Mouse (Mus musculus) cerebellum, adult 2 months (tissue): Measurements from ENCODE around the gene Rab31.

Experiments
- CTCF ChIP-seq: fragments of 200-500 bp; IDR thresholded peaks from 2 replicates; pipeline ENCODE4 v1.5.1; 2011; ENCODE audit warnings: low read depth, mild to moderate bottlenecking, control low read depth, low read length, moderate library complexity, borderline replicate concordance; ENCODE audit not compliant: insufficient read depth
- POLR2A ChIP-seq: fragments of 200-500 bp; IDR thresholded peaks from 2 replicates; pipeline ENCODE4 v1.6.1; 2011; ENCODE audit warnings: low read length, control low read depth, borderline replicate concordance; ENCODE audit not compliant: insufficient read depth

DNA sequence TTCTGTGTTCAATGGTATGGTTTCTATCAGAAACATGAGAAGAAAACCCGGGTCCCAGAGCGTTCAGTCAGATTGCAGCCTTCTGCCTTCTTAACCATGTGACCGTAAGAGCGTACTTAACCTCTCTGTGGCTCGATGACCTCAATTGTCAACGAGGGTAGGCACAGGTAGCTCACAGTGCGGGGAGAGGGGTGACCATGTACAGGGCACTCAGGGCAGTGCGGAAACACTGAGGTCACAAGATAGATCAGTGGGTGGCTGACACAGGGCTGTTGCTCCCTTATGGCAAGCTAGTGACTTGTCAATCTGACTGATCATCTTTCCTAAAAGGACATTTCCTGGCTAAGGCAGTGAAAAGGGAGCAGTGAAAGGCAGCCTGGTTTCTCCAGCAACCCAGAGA is 58.5 kb downstream of the Rab31 start:
- TF ChIP-seq CTCF = no peak
- no peak for TF ChIP-seq POLR2A
